Mouse (Mus musculus) CD4-positive, CD25-positive, alpha-beta regulatory T cell (primary cell): ENCODE measurements around the gene Klf17. TPM values are rescaled to one million over a fixed set of nuclear protein-coding genes. Genes with fewer than 3 reads are reported as not detected.

Experiments used
- polyA plus RNA-seq: library from polyadenylated mRNA; unstranded; fragments of 100-300 nt; shearing (Covaris generic); gene quantifications from one replicate; pipeline ENCODE4 v1.2.1, GENCODE M21; 2017

Klf17 gene
- polyA plus RNA-seq = not detected

GRCm38 (mm10) chr4:117765416-117765815 is at the start of gene Klf17:
TSS of gene Klf17 (minus strand) at chr4:117765648.

GRCm38 (mm10) chr4:117724112-117724511 is 41.3 kb downstream of the Klf17 start, which contains the start of gene Gm12845:
TSS of gene Gm12845 (plus strand) at chr4:117724412.

Other genes with a start within 250 kb of the Klf17 start
- 49.5 TPM for gene Eri3, start 215.3 kb downstream of the Klf17 start, polyA plus RNA-seq
- 49.5 TPM for gene Dmap1, start 83.4 kb downstream of the Klf17 start, polyA plus RNA-seq
- not detected for gene Gm12845, start 41.2 kb downstream of the Klf17 start, polyA plus RNA-seq
- gene Slc6a9, start 68.9 kb upstream of the Klf17 start, polyA plus RNA-seq = 0.17 TPM
- not detected for gene Ccdc24, start 106.9 kb upstream of the Klf17 start, polyA plus RNA-seq
- gene B4galt2, start 117.8 kb upstream of the Klf17 start, polyA plus RNA-seq = 0.10 TPM
- gene Atp6v0b, start 121.7 kb upstream of the Klf17 start, polyA plus RNA-seq = 188 TPM
- 39.2 TPM for gene Dph2, start 126.4 kb upstream of the Klf17 start, polyA plus RNA-seq
- gene Ipo13, start 149.4 kb upstream of the Klf17 start, polyA plus RNA-seq = 32.2 TPM
- not detected for gene Artn, start 164.1 kb upstream of the Klf17 start, polyA plus RNA-seq